Mouse (Mus musculus) hindbrain, embryonic 11.5 days (tissue): ENCODE results near the gene Elp4. TPM values are rescaled to one million over a fixed set of nuclear protein-coding genes. Genes with fewer than 3 reads are reported as not detected.

Source experiments
- ATAC-seq: fragments of 200-750 bp; cut with Nextera tagmentation; 2 replicates; pipeline ENCODE4 v1.8.0; 2017; ENCODE audit warnings: mild to moderate bottlenecking, moderate TSS enrichment, moderate library complexity; ENCODE audit not compliant: low FRiP score
- DNase-seq: peaks from one replicate; pipeline ENCODE4 v3.0.0-alpha.2; 2015; ENCODE audit warnings: low spot score
- H3K27ac ChIP-seq: fragments of 300-500 bp; sonication (generic); 2 replicates; pipeline ENCODE4 v1.5.1; 2014; ENCODE audit warnings: mild to moderate bottlenecking, low read depth, low read length
- H3K27me3 ChIP-seq: fragments of 300-500 bp; sonication (generic); 2 replicates; pipeline ENCODE4 v1.6.1; 2014; ENCODE audit warnings: mild to moderate bottlenecking, low read length, moderate library complexity, mixed read lengths; ENCODE audit not compliant: control insufficient read depth, insufficient read depth
- H3K36me3 ChIP-seq: fragments of 300-500 bp; sonication (generic); 2 replicates; pipeline ENCODE4 v1.6.1; 2014; ENCODE audit warnings: mild to moderate bottlenecking, low read length, moderate library complexity, mixed read lengths; ENCODE audit not compliant: control insufficient read depth, insufficient read depth
- H3K4me1 ChIP-seq: fragments of 300-500 bp; sonication (generic); replicated peaks from 2 replicates; pipeline ENCODE4 v1.6.1; 2014; ENCODE audit warnings: low read length, mixed read lengths; ENCODE audit not compliant: control insufficient read depth, insufficient read depth
- H3K4me2 ChIP-seq: fragments of 300-500 bp; sonication (generic); replicated peaks from 2 replicates; pipeline ENCODE4 v1.6.1; 2014; ENCODE audit warnings: mild to moderate bottlenecking, low read depth, low read length
- H3K4me3 ChIP-seq: fragments of 300-500 bp; sonication (generic); 2 replicates; pipeline ENCODE4 v1.5.1; 2014; ENCODE audit warnings: low read depth, low read length
- H3K9ac ChIP-seq: fragments of 300-500 bp; sonication (generic); 2 replicates; pipeline ENCODE4 v1.6.1; 2014; ENCODE audit warnings: low read depth, low read length
- H3K9me3 ChIP-seq: fragments of 300-500 bp; sonication (generic); 2 replicates; pipeline ENCODE4 v1.6.1; 2016; ENCODE audit warnings: low read length; ENCODE audit not compliant: control insufficient read depth
- WGBS: fragments of 180-500 bp; shearing (Covaris S2); extraction: QIAGEN DNeasy Blood & Tissue Kit; methylation state at CpG from one replicate; pipeline ENCODE4 v1.1.7; 2014; 5-methylcytosine and 5-hydroxymethylcytosine counted together
- polyA plus RNA-seq: library from polyadenylated mRNA; unstranded; fragments of >200 nt; fragmentation: Nextera tagmentation; extraction: Ambion mirVana; gene quantifications from 2 replicates; pipeline ENCODE4 v1.2.1, GENCODE M21; 2014

Gene Elp4
- polyA plus RNA-seq, 1 experiment from 2014 or later, result 61.9 TPM

- Histone ChIP-seq H3K4me2 (peak overlapping the region; percentile 30; the same call in 1 of the 2 replicates), H3K27me3 (peaks cover 65% of the 10 kb centered on the region), H3K27ac (no peak overlapping the region), H3K4me1 (no peaks in the 10 kb centered on the region), H3K4me3 (no peak overlapping the region), H3K36me3 (no peaks in the 10 kb centered on the region), H3K9ac (no peak overlapping the region), H3K9me3 (no peaks in the 10 kb centered on the region)
- DNase-seq (peak; percentile 45), ATAC-seq (no peak)
- WGBS, result 6% methylated on average over 9 of the region's 9 CpGs
Measured at GRCm38 (mm10) chr2:105659350-105659749, 245.0 kb downstream of the Elp4 start.

GRCm38 (mm10) chr2:105656456-105656855 lies 247.9 kb downstream of the Elp4 start:
- 79% methylated on average over 8 of the region's 8 CpGs for WGBS

More at GRCm38 (mm10) chr2:105656456-105656855, 247.9 kb downstream of the Elp4 start:
- Histone ChIP-seq H3K9me3 (no peaks in the 10 kb centered on the region), H3K9ac (no peak overlapping the region), H3K4me2 (no peak overlapping the region), H3K36me3 (no peaks in the 10 kb centered on the region), H3K4me1 (no peaks in the 10 kb centered on the region), H3K27ac (no peak overlapping the region), H3K27me3 (peaks cover 40% of the 10 kb centered on the region), H3K4me3 (no peak overlapping the region)
- ATAC-seq, result no peak
- no peak for DNase-seq

Other genes with a start within 250 kb of the Elp4 start
- 23.9 and 26.8 TPM in 2 replicates for gene Pax6, start 235.7 kb downstream of the Elp4 start, polyA plus RNA-seq
- 129 and 138 TPM in 2 replicates for gene Immp1l, start 74 bp upstream of the Elp4 start, polyA plus RNA-seq
- 52.2 and 52.7 TPM in 2 replicates for gene Dnajc24, start 99.0 kb upstream of the Elp4 start, polyA plus RNA-seq